Mouse (Mus musculus) B cell, adult 2 months (primary cell): Measurements from ENCODE around the gene Eddm3b.

ENCODE experiments used
- DNase-seq, 2 experiments: peaks; one replicate each; pipeline ENCODE4 v3.0.0; 2022

Eddm3b gene

GRCm38 (mm10) chr14:51113916-51114560, at the start of gene Eddm3b:
Gene Eddm3b, plus strand, starts transcription at chr14:51114426.
- no peak for DNase-seq

GRCm38 (mm10) chr14:51068956-51069355, 45.3 kb upstream of the Eddm3b start:
- no peak for DNase-seq

GRCm38 (mm10) chr14:51069617-51070016, 44.6 kb upstream of the Eddm3b start:
- DNase-seq, result peak; percentile 79 to 83

GRCm38 (mm10) chr14:51074335-51074734, 39.9 kb upstream of the Eddm3b start, which contains the start of gene Olfr750:
Gene Olfr750, minus strand, starts transcription at chr14:51074435.
- DNase-seq, result no peak

- no peak for DNase-seq
These were observed 35.0 kb upstream of the Eddm3b start for GRCm38 (mm10) chr14:51079180-51079579.

- no peak for DNase-seq
These were observed 33.2 kb upstream of the Eddm3b start for GRCm38 (mm10) chr14:51081035-51081434.

GRCm38 (mm10) chr14:51082599-51083581, 31.3 kb upstream of the Eddm3b start:
- DNase-seq, result peak; percentile 85 to 87

- DNase-seq, result peak; percentile 60 to 68
These were observed 30.4 kb upstream of the Eddm3b start for GRCm38 (mm10) chr14:51083805-51084204.

GRCm38 (mm10) chr14:51085086-51085485, 29.1 kb upstream of the Eddm3b start:
- no peak for DNase-seq

- DNase-seq, result no peak
These were observed 28.3 kb upstream of the Eddm3b start for GRCm38 (mm10) chr14:51085911-51086310.

- DNase-seq, result no peak
These were observed 26.5 kb upstream of the Eddm3b start for GRCm38 (mm10) chr14:51087762-51088161.

- peak; percentile 90 to 91 for DNase-seq
These were observed 25.9 kb upstream of the Eddm3b start for GRCm38 (mm10) chr14:51088166-51088969.

GRCm38 (mm10) chr14:51088970-51089673, 25.1 kb upstream of the Eddm3b start:
- DNase-seq, result peak; percentile 97

- no peak for DNase-seq
These were observed 24.6 kb upstream of the Eddm3b start for GRCm38 (mm10) chr14:51089674-51090076.

- peak; percentile 89 to 90 for DNase-seq
These were observed 24.0 kb upstream of the Eddm3b start for GRCm38 (mm10) chr14:51090077-51090781.

- DNase-seq, result peak; percentile 24 to 38
These were observed 23.0 kb upstream of the Eddm3b start, which contains the start of the genes Rnase4 and Ang for GRCm38 (mm10) chr14:51090921-51091900. Gene Rnase4, plus strand, starts transcription at chr14:51091077. Gene Ang, plus strand, starts transcription at chr14:51091150.

GRCm38 (mm10) chr14:51092073-51092620, 22.1 kb upstream of the Eddm3b start:
- peak; percentile 15 to 21 for DNase-seq

GRCm38 (mm10) chr14:51093496-51093895, 20.7 kb upstream of the Eddm3b start:
- DNase-seq, result peak; percentile 44 to 56

- DNase-seq, result no peak
These were observed 19.9 kb upstream of the Eddm3b start for GRCm38 (mm10) chr14:51094096-51094875.
